Mouse (Mus musculus) CH12.LX (cell line): ENCODE measurements around the gene Casq1.

Experiments used
- CHD1 ChIP-seq: IDR thresholded peaks from 2 replicates; pipeline ENCODE4 v1.6.1; 2012; ENCODE audit warnings: low read depth, low read length, improper control_type of control experiment, inconsistent platforms
- CTCF ChIP-seq, 2 experiments: IDR thresholded peaks in 1 of 2; conservative IDR thresholded peaks in 1 of 2; 2 replicates each; pipeline ENCODE4 v1.5.1; 2011 to 2012; ENCODE audit warnings: low read depth in 2 of 2, low read length in 2 of 2, improper control_type of control experiment in 1 of 2, inconsistent platforms in 1 of 2, mild to moderate bottlenecking in 1 of 2, moderate library complexity in 1 of 2
- MAX ChIP-seq: IDR thresholded peaks from 2 replicates; pipeline ENCODE4 v1.6.1; 2011; ENCODE audit warnings: low read length, improper control_type of control experiment
- POLR2A ChIP-seq: IDR thresholded peaks from 2 replicates; pipeline ENCODE4 v1.6.1; 2011; ENCODE audit warnings: low read depth, mild to moderate bottlenecking, improper control_type of control experiment, low read length
- USF1 ChIP-seq: IDR thresholded peaks from 2 replicates; pipeline ENCODE4 v1.6.1; 2014; ENCODE audit warnings: low read depth, mild to moderate bottlenecking, inconsistent platforms, low read length, improper control_type of control experiment

- TF ChIP-seq USF1: no peak
- no peak for TF ChIP-seq POLR2A
- TF ChIP-seq MAX: no peak
- TF ChIP-seq CHD1: no peak
- no peak for TF ChIP-seq CTCF (conservative IDR thresholded peaks at IDR 0.05 in 1 of 2, IDR thresholded peaks at IDR 0.05 in 1 of 2; ENCODE audit: low read depth in 2 of 2, low read length in 2 of 2)
These were observed 21.4 kb downstream of the Casq1 start for GRCm38 (mm10) chr1:172198316-172198715.
